Mouse (Mus musculus): ENCODE data around the gene Pax4.

Gene Pax4

GRCm38 (mm10) chr6:28396853-28397457, 52.2 kb downstream of the Pax4 start:
- DNase-seq (ENCODE audit: low spot score in 2 of 2) = no peak

GRCm38 (mm10) chr6:28396051-28396852, 52.9 kb downstream of the Pax4 start:
- DNase-seq (ENCODE audit: low spot score in 2 of 2) = no peak

Data from urinary bladder, postnatal 4 days (tissue).